Mouse (Mus musculus) fibroblast of lung, adult 2 months (primary cell): ENCODE data around the gene 1190005I06Rik.

Source experiments
- DNase-seq: peaks from one replicate; pipeline ENCODE4 v3.0.0-alpha.2; 2011; ENCODE audit warnings: low read depth

Gene 1190005I06Rik

DNA sequence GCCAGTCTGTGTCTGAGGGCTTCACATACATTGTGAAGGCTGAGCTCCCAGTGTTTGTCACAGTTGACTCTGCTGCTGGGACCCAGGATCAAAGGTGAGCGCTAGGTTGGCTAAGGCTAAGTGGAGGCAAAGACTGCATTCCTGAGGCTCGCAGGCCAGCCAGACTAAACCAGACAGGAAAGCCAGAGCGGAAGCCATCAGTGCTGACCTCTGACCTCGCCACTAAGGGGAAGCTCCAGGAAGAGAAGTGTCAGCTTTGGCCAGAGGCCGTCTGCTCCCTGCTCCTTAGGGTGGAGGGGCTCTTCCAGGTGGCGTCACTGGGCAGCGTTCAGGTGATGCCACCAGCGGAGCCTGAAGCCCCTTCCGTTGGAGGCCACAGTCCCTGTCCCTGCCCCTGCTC is 71.6 kb downstream of the 1190005I06Rik start:
- DNase-seq, result no peak

DNA sequence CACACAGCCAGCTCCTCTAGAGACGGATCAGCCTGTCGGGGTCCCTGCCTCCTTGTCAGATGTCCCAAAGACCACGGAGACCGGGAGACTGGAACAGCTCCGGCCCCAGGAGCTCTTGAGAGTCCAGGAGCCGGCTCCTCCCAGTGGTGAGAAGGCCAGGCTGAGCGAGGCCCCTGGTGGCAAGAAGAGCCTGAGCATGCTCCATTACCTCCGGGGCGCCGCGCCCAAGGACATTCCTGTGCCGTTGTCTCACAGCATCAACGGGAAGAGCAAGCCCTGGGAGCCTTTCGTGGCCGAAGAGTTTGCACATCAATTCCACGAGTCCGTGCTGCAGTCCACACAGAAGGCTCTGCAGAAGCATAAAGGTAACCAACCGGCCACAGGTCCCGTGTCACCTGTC is 72.5 kb downstream of the 1190005I06Rik start:
- no peak for DNase-seq

DNA sequence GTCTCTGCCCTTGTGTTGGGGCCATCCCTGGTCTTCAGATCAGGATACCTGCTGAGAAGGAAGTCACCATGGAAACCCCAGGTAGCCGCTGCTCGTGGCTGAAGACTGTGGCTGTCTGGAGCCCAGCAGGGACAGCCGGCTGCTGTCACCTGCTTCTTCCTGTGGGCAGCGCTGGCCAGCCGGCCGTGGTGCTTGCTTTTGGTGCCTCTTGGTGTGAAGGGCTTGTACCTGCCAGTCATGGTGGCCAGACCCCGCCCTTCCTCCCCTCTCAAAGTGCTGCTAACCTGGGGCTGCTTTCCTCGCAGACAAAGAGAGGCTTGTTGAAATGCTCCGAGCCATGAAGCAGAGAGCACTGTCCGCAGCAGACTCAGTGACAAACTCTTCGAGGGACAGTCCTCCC is 73.6 kb downstream of the 1190005I06Rik start:
- no peak for DNase-seq

DNA sequence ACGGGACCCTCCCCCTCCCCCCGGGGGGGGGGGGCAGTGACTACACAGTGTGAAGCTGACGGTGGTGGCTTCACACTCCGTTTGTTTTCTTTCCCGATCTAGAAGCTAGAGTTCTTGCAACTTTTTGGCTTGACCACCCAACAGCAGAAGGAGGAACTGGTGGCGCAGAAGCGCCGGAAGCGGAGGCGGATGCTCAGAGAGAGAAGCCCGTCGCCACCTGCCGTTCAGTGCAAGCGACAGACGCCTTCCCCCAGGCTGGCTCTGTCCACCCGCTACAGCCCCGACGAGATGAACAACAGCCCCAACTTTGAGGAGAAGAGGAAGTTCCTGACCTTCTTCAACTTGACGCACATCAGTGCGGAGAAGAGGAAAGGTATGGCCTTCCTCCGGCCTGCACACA is 74.9 kb downstream of the 1190005I06Rik start:
- no peak for DNase-seq

- no peak for DNase-seq
These were observed 75.9 kb downstream of the 1190005I06Rik start for GRCm38 (mm10) chr8:120571561-120571960.

DNA sequence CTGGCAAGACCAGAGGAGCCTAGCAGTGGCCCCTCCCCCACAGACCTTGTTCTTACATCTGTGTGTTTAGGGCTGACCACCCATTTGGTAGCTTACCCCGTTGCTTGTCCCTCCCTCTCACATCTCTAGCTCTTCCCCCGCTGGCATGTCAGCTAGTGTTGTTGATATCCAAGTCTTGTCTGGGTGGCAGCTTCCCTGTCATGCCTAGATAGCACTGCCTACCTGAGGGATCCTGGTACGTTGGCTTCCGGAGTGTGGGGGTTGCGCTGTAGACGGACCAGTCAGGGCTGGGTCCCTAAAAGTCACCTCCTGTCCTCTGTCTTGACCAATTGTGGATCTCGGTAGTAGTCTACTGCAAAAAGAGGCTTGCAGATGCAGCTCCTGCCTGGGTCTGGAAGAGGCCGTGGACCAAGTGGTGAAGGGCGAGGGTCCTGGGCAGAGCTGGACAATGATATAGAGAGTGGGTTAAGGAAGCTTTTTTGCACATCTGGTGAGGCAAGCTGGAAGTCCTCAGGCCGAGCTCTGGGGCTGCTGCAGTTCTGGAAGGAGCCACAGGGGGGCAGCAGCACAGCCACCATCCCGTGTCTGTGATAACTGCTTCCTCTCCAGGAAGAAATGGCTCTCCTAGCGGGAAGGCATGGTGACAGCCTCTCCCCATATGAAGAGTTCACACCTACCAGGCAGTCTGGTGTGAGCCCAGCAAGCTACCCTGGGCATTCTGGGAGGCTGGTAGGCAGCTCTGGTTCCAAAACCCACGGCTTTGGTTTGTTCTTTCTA is 77.3 kb downstream of the 1190005I06Rik start:
- no peak for DNase-seq

DNA sequence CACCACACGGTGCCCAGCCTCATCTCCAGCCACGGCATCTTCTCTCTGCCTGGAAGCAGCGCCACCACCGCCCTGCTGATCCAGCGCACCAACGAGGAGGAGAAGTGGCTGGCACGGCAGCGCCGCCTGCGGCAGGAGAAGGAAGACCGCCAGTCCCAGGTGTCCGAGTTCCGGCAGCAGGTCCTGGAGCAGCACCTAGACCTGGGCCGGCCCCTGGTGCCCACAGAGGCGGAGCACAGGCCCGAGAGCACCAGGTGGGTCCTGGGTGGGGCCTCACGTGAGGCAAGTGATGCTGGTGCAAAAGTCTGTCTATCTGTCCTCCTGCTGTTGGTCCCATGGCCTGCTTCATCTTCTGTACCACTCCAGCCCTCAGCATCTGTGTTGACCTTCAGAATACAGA is 78.3 kb downstream of the 1190005I06Rik start:
- no peak for DNase-seq

DNA sequence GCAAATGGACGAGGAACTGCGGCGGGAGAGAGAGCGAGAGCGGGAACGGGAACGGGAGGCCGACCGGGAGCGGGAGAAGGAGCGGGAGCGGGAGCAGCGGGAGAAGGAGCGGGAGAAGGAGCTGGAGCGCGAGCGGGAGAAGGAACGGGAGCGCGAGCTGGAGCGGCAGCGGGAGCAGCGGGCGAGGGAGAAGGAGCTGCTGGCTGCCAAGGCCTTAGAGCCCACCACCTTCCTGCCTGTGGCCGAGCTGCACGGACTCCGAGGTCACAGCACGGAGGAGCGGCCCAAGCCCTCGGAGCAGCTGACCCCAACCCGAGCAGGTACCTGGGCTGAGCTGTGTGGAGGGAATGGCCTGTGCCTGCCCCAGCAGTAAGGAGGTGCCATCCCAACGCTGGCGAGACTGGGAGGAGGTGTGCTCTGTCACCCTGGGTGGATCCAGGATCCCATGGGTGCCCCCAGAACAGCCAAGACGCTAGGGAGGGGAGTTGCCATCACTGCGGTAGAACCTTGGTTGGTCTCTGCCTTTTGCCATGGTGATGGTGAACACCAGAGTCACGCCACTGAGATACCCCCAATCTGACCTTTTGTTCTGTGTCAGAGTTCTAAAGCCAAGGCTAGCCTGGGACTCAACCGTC is 79.2 kb downstream of the 1190005I06Rik start:
- no peak for DNase-seq

DNA sequence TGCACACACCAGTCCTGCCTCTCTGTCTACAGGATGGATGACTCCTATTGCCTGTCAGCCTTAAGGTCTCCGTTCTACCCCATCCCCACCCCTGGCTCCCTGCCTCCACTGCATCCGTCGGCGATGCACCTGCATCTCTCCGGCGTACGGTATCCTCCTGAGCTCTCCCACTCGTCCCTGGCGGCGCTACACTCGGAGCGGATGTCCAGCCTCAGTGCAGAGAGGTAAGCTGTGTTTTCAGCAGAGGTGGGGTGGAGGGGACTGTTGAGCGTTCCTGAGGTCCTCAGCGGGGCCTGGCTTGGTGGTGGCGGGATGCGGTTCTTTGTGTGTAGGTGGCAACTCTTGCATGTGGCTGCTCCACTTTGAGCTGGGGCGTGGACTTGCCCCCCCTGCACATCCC is 79.7 kb downstream of the 1190005I06Rik start:
- no peak for DNase-seq

DNA sequence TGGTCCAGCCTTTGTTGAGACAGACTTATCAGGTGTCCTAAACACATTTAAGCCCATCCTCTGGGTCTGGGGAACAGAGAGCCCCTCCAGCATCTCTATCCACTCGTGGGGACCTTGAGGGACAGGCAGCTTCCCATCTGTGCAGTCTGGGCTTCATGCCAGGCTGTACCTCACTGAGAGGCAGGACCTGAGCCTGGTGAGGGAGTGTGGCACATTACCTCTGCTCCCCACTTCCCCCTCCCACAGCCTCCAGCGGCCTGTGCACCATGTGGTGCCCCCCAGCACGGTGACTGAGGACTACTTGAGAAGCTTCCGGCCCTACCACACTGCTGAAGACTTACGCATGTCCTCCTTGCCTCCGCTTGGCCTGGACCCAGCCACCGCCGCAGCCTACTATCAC is 80.8 kb downstream of the 1190005I06Rik start:
- DNase-seq, result no peak

DNA sequence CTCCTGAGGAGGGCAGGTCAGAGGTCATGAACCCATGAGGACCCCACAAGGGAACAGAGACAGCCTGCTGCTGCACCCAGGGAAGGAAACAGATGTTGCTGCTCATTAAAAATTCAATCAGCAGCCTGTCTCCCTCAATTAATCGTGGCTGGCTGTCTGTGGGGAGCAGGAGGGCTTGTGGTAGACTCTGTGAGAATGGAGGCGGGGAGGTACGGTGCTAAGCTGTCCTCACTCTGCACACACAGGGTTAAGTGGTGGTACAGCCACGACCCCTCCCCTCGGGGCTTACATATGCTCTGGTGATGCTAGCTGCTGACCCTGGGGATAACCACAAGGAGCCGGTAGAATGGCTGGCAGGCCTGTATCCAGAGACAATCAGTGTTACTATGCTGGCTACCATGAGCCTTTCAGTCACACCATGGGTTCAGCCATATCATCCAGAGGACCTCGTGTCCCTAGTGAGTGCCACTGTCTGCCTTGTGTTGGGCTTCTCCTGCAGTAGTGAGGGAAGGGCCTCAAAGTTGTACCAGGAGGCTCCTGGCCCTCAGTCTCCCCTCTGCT is 82.2 kb downstream of the 1190005I06Rik start:
- no peak for DNase-seq

DNA sequence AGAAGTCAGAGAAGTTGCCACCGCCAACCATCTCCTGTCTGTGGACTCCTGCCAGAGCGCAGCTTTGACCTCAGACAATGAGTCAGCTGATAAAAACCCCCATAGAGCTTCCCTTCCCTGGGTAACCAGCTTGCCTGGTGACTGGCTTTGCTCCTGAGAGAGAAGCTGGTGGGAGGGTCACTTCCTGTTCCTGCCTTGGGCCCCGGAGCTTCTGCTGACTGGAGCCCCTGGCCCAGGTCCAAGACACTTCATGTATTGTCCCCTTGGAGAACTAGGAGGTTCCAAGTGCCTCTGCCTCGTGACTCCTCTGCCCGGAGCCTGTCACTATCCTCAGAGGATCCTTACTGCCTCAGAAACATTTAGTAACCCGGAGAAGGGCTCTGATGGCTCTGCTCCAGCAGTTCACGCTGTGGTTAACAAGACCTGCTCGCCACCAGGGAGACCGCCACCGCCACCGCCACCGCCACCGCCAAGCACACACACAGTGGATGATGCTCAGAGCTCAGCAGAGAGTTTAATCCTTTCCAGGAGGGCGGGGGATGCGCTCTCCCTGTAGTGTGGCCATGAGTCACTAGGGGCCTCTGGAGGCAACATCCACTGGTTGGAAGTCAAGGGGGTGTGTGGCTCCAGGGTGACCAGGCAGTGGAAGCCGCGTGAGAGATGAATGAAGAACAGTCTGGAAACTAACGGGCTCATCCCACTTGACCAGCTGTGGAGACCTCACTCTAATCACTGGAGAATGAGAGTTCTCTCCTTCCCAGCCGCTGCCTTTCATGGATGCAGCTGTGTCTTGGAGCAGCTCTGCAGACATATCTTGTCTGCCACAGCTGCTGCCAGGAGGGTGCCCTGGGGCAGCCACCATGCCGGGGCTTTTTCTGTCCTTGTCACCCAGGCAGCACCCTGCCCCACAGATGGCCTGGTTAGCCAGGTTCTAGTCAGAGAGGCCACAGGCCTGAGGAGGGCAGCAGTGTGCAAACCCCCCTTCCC is 83.3 kb downstream of the 1190005I06Rik start:
- DNase-seq, result peak; percentile 93

- DNase-seq, result no peak
These were observed 84.1 kb downstream of the 1190005I06Rik start for GRCm38 (mm10) chr8:120563348-120563724.

GRCm38 (mm10) chr8:120562680-120563347 is 84.6 kb downstream of the 1190005I06Rik start:
- DNase-seq, result no peak

- no peak for DNase-seq
These were observed 85.6 kb downstream of the 1190005I06Rik start for GRCm38 (mm10) chr8:120561539-120562435.

GRCm38 (mm10) chr8:120560535-120560934 is 86.9 kb downstream of the 1190005I06Rik start:
- no peak for DNase-seq

- DNase-seq, result no peak
These were observed 87.8 kb downstream of the 1190005I06Rik start for GRCm38 (mm10) chr8:120559654-120560053.
